Mouse (Mus musculus) pancreas, adult 10 weeks (tissue): ENCODE data around the gene Arl13b. TPM values are rescaled to one million over a fixed set of nuclear protein-coding genes. Genes with fewer than 3 reads are reported as not detected.

Experiments used
- polyA plus RNA-seq: library from polyadenylated mRNA; stranded (reverse); fragments of 350-450 nt; fragmentation: Illumina TruSeq; extraction: RNeasy Lipid Tissue Mini Kit (QIAGEN cat#74804); gene quantifications from one replicate; pipeline ENCODE4 v1.2.3, GENCODE M21; 2015; ENCODE audit warnings: low read depth, low replicate concordance; ENCODE audit not compliant: insufficient read depth

Gene Arl13b
- polyA plus RNA-seq: 2.9 TPM

GRCm38 (mm10) chr16:62846498-62847312 is at the start of gene Arl13b:
Arl13b (minus strand) TSS chr16:62847040.

DNA sequence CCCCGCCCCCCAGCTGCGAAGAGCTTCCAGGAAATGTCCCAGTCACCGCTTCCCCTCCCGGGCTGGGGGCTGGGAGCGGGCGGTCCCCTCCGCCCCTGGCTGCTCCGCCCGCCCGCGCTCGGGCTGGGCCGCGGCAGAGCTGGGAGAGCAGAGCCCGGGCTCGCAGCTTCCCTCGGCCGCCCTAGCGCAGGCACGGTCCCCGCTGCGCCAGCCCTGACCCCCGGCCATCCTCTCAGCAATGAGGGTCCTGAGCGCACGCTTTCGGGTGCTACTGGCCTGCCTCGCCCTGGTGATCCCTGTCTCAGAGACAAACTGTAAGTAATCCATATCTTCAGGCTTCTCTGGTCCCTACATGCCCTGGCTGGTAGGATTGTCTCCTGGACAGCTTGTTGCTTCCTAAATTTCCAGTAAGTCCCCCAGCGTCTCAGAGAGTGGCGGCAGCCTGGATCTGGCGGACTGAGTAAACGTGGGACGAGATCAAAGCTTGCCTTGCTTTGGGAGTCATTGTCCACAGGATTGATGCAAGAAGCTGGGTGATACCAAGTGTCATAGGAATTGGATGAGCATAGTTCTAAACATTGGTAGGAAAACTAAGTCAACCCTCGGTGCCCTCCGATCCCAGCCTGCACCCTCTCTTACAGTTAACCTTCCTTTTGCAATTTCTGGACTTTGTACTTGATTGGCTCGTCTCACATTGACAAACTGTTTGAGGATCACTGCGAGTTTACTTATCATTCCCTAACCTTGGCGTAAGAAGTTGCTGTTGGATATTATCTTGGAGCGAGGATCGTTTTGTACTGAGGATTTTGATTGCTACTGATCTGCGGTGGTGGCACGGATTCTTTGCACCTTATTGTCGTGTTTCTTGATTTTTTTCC is 7.6 kb upstream of the Arl13b start, which contains the start of gene Pros1:
Gene Pros1, plus strand, starts transcription at position 117 of the 878 bp plus-strand sequence.

GRCm38 (mm10) chr16:62814491-62814890 is 32.3 kb downstream of the Arl13b start, which contains the start of gene Stx19:
Stx19 (plus strand) TSS chr16:62814676.

GRCm38 (mm10) chr16:62786621-62787331 is 60.1 kb downstream of the Arl13b start, which contains the start of gene Nsun3:
Nsun3 (minus strand) TSS chr16:62786818.

Other genes starting within 250 kb of the Arl13b start
- 1.6 TPM for gene Nsun3, start 60.2 kb downstream of the Arl13b start, polyA plus RNA-seq
- not detected for gene Stx19, start 32.4 kb downstream of the Arl13b start, polyA plus RNA-seq
- 12.8 TPM for gene Pros1, start 7.3 kb upstream of the Arl13b start, polyA plus RNA-seq